Mouse (Mus musculus): ENCODE results near the gene Ttc38.
A peak's percentile ranks its signal among the peaks of the same experiment; 100 is the strongest.

DNA sequence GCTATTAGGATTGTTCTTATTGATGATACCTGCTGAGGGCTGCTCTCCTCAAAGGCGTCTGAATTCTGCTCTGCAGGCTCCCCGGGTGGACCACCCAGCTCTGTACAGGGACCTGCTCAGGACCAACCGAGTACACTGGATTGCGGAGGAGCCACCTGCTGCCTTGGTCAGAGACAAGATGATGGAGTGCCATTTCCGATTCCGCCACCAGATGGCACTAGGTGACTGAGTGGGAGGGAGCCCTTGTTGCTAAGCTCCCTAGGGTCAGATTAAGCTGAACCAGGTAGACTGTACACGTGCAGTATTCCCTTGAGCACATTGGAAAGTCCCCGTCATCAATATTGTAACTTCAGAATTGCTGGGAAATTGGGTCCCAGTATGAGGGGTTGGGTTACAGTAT lies 64.2 kb downstream of the Ttc38 start:
- TF ChIP-seq POLR2AphosphoS2 (IDR thresholded peaks at IDR 0.05; ENCODE audit: low read length) = no peak
- TF ChIP-seq CTCF (IDR thresholded peaks at IDR 0.05 in 2 of 3, conservative IDR thresholded peaks at IDR 0.05 in 1 of 3; ENCODE audit: control insufficient read depth in 1 of 3, insufficient read depth in 1 of 3, low read depth in 2 of 3, low read length in 3 of 3, poor library complexity in 1 of 3, severe bottlenecking in 1 of 3) = peak; percentile 93 to 97 (median 94)
- TF ChIP-seq POLR2A (IDR thresholded peaks at IDR 0.05; ENCODE audit: control insufficient read depth in 1 of 2, insufficient read depth in 1 of 2, low read depth in 1 of 2, low read length in 2 of 2, poor library complexity in 1 of 2) = no peak
- no peak for TF ChIP-seq ZNF384 (IDR thresholded peaks at IDR 0.05; ENCODE audit: low read depth, low read length)
- TF ChIP-seq EP300 (IDR thresholded peaks at IDR 0.05; ENCODE audit: low read depth in 1 of 2, low read length in 2 of 2) = no peak
- TF ChIP-seq POLR2AphosphoS5 (IDR thresholded peaks at IDR 0.05; ENCODE audit: borderline replicate concordance, low read depth, low read length) = no peak
- 0 out of 2 replicates have a peak, but pooled peaks have one; percentile 45 for TF ChIP-seq MAZ (IDR thresholded peaks at IDR 0.05; ENCODE audit: low read depth, low read length)
- TF ChIP-seq CHD2 (IDR thresholded peaks at IDR 0.05; ENCODE audit: low read length) = no peak
- TF ChIP-seq TBP (IDR thresholded peaks at IDR 0.05; ENCODE audit: low read depth, low read length) = no peak
- peak; percentile 90 for TF ChIP-seq SMC3 (IDR thresholded peaks at IDR 0.05; ENCODE audit: low read depth, low read length)
- no peak for TF ChIP-seq MAX (IDR thresholded peaks at IDR 0.05; ENCODE audit: low read length)
- TF ChIP-seq MAFK (IDR thresholded peaks at IDR 0.05; ENCODE audit: borderline replicate concordance, low read depth, low read length) = no peak
- TF ChIP-seq KAT2A (conservative IDR thresholded peaks at IDR 0.05; ENCODE audit: low read depth, low read length) = no peak
- TF ChIP-seq TCF12 (IDR thresholded peaks at IDR 0.05; ENCODE audit: low read depth, low read length) = no peak
